Mouse (Mus musculus) ES-E14 (cell line): ENCODE results near the gene Vps8.

Source experiments
- CHD2 ChIP-seq: IDR thresholded peaks from 2 replicates; pipeline ENCODE4 v1.6.1; 2014; ENCODE audit warnings: mild to moderate bottlenecking, low read depth, low read length, inconsistent platforms
- HCFC1 ChIP-seq: IDR thresholded peaks from 2 replicates; pipeline ENCODE4 v1.6.1; 2012; ENCODE audit warnings: low read length, inconsistent platforms, borderline replicate concordance; ENCODE audit not compliant: insufficient read depth
- MAFK ChIP-seq: IDR thresholded peaks from 2 replicates; pipeline ENCODE4 v1.6.1; 2014; ENCODE audit warnings: mild to moderate bottlenecking, low read depth, low read length, inconsistent platforms; ENCODE audit not compliant: insufficient read depth
- ZC3H11A ChIP-seq: IDR thresholded peaks from 2 replicates; pipeline ENCODE4 v1.6.1; 2012; ENCODE audit warnings: low read depth, mild to moderate bottlenecking, inconsistent platforms, low read length, borderline replicate concordance
- ZNF384 ChIP-seq: IDR thresholded peaks from 2 replicates; pipeline ENCODE4 v1.6.1; 2012; ENCODE audit warnings: low read depth, low read length, inconsistent platforms

GRCm38 (mm10) chr16:21519785-21520184 lies 96.9 kb downstream of the Vps8 start:
- no peak for TF ChIP-seq ZNF384
- TF ChIP-seq CHD2, result no peak
- TF ChIP-seq HCFC1, result no peak
- no peak for TF ChIP-seq MAFK
- TF ChIP-seq ZC3H11A, result no peak
